Mouse (Mus musculus): ENCODE measurements around the gene Col6a5. TPM values are rescaled to one million over a fixed set of nuclear protein-coding genes. Genes with fewer than 3 reads are reported as not detected.

Col6a5 gene
- polyA plus RNA-seq (2016; fragmentation: Nextera tagmentation; extraction: Ambion mirVana), result 0.07 TPM in 2 replicates

DNA sequence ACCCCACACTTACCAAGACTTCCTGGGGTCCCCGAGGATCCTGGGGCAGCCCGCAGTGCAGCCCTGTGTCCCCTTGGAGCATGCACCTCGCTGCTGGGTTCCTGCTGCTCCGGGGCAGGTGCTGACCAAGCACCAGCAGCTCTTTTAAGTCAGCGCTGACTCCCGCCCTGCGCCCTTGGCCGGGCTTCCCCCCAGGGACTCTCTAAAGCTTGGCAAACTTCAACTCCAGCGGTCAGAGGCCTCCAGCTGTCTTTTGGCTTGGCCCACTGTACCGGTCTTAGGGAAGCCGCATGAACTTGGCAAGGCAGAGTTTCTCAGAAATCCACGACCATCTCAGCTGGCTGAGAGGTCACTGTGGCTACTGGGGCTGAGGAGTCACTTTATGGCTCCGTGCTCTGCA, at the start of gene Col6a5:
Gene Col6a5 (minus strand): TSS at position 111 of the 400 bp plus-strand sequence.
- DNase-seq (ENCODE audit: low spot score), result no peak
- WGBS, result 16% methylated on average over 13 of the region's 13 CpGs
- H3K4me3 ChIP-seq, result no peak within 1 kb of the TSS
- H3K4me1 ChIP-seq (replicated peaks), result peaks cover 4% of the 10 kb centered on the region; the same call in 1 of the 2 replicates
- no peaks in the 10 kb centered on the region for H3K36me3 ChIP-seq
- no peaks in the 10 kb centered on the region for H3K9me3 ChIP-seq
- no peak within 1 kb of the TSS for H3K27ac ChIP-seq
- H3K27me3 ChIP-seq (ENCODE audit: insufficient read depth, poor library complexity, severe bottlenecking), result 0 out of 2 replicates have a peak, but pooled peaks cover 9% of the 10 kb centered on the region

GRCm38 (mm10) chr9:105997955-105998354, 37.5 kb upstream of the Col6a5 start:
- H3K27me3 ChIP-seq (ENCODE audit: insufficient read depth, poor library complexity, severe bottlenecking), result no peaks in the 10 kb centered on the region

DNA sequence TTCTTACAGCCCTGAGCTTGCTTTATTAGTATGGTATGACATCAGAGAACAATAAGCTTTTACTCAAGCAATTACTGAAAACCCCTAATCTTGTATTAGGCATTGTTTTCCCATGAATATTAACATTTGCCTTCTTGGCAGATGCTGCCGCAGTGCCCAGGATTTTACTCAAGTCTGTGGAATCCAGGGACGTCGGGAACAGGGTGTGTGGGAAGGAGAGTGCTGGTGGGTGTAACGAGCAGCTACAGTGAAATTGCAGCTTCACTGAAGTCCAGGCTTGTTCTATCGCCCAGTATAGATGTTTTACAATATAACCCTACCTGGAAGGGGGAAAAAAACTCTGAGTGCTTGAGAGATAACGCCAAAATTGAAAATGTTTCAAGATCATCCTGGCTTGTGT, 32.0 kb upstream of the Col6a5 start:
- H3K9me3 ChIP-seq, result no peaks in the 10 kb centered on the region; the same call in 1 of the 2 replicates
- no peak overlapping the region for H3K27ac ChIP-seq
- WGBS, result 86% methylated on average over 6 of the region's 6 CpGs
- H3K4me3 ChIP-seq, result no peak overlapping the region
- no peak for DNase-seq (ENCODE audit: low spot score)
- no peaks in the 10 kb centered on the region for H3K27me3 ChIP-seq (ENCODE audit: insufficient read depth, poor library complexity, severe bottlenecking)
- no peaks in the 10 kb centered on the region for H3K4me1 ChIP-seq (replicated peaks)
- H3K36me3 ChIP-seq, result no peaks in the 10 kb centered on the region

More at GRCm38 (mm10) chr9:105997955-105998354, 37.5 kb upstream of the Col6a5 start:
- Histone ChIP-seq H3K4me3 (no peak overlapping the region), H3K36me3 (no peaks in the 10 kb centered on the region), H3K9me3 (no peaks in the 10 kb centered on the region; the same call in 1 of the 2 replicates), H3K27ac (no peak overlapping the region), H3K4me1 (replicated peaks) (0 out of 2 replicates have a peak, but pooled peaks cover 7% of the 10 kb centered on the region)
- 67% methylated on average over 11 of the region's 11 CpGs for WGBS
- DNase-seq (ENCODE audit: low spot score), result no peak

- Histone ChIP-seq H3K27me3 (ENCODE audit: insufficient read depth, poor library complexity, severe bottlenecking) (no peaks in the 10 kb centered on the region), H3K9me3 (no peaks in the 10 kb centered on the region; the same call in 1 of the 2 replicates), H3K27ac (no peak overlapping the region), H3K4me3 (no peak overlapping the region), H3K4me1 (replicated peaks) (peaks cover 4% of the 10 kb centered on the region; the same call in 1 of the 2 replicates), H3K36me3 (no peaks in the 10 kb centered on the region)
- DNase-seq (ENCODE audit: low spot score), result no peak
- WGBS, result 79% methylated on average over 6 of the region's 6 CpGs
These were observed 29.7 kb upstream of the Col6a5 start for GRCm38 (mm10) chr9:105990099-105990498.

DNA sequence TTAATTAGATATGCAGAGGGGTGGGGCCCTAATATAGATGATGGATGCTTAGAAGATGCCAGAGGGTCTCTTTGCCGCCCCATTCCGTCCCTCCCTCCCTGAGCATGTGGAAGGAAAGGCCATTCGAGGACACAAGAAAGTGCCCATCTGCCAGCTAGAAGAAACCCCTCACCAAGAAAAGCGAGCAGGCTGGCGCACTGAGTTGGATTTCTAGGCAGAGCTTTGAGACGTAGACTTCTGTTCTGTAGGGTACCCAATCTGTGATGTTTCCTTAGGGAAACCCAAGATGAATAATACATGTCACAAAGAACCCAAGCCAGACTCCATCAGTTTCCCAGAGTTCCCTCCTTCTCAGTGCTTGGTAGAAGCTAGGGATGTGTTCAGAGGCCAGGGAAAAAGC, 29.0 kb upstream of the Col6a5 start:
- Histone ChIP-seq H3K27me3 (ENCODE audit: insufficient read depth, poor library complexity, severe bottlenecking) (no peaks in the 10 kb centered on the region), H3K9me3 (no peaks in the 10 kb centered on the region)

GRCm38 (mm10) chr9:105988096-105988495, 27.7 kb upstream of the Col6a5 start:
- no peaks in the 10 kb centered on the region for H3K36me3 ChIP-seq
- no peak for DNase-seq (ENCODE audit: low spot score)
- no peaks in the 10 kb centered on the region for H3K9me3 ChIP-seq
- 77% methylated on average over 8 of the region's 8 CpGs for WGBS
- H3K4me3 ChIP-seq, result no peak overlapping the region
- H3K27ac ChIP-seq, result no peak overlapping the region
- no peaks in the 10 kb centered on the region for H3K27me3 ChIP-seq (ENCODE audit: insufficient read depth, poor library complexity, severe bottlenecking)
- H3K4me1 ChIP-seq (replicated peaks), result peaks cover 9% of the 10 kb centered on the region; the same call in 1 of the 2 replicates

More for the DNA sequence above, 29.0 kb upstream of the Col6a5 start:
- H3K4me1 ChIP-seq (replicated peaks), result peaks cover 9% of the 10 kb centered on the region; the same call in 1 of the 2 replicates
- H3K36me3 ChIP-seq, result no peaks in the 10 kb centered on the region
- DNase-seq (ENCODE audit: low spot score), result no peak
- H3K4me3 ChIP-seq, result no peak overlapping the region
- no peak overlapping the region for H3K27ac ChIP-seq
- WGBS, result 89% methylated on average over 6 of the region's 6 CpGs

DNA sequence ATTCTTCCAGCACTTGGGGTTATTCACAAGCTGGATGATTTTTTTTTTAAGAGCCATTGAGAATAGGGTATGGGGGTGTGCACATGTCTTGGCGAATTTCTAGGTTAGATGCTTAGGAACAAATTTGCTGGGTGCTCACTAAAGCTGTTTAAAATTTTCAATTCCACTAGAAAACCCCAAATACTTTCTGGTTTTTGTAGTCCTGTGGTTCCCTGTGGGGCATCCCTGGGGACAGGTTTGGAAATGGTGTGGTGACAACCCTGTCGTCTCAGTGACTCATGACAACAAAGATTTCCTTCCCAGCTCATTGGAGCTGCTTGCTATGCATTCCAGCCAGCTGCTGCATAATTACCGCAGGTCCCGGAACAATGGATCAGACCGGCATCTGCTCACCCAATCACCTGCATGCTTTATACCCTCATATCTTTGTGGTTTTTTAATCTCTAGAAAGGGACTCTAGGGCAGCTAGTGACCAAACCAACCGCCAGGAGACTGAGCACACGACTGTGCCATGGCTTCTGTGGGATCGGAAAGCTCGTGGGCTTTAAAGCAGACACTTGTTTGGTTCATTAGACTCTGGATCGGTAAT, 24.6 kb upstream of the Col6a5 start:
- Histone ChIP-seq H3K27me3 (ENCODE audit: insufficient read depth, poor library complexity, severe bottlenecking) (no peaks in the 10 kb centered on the region), H3K27ac (no peak overlapping the region; the same call in 1 of the 2 replicates), H3K4me1 (replicated peaks) (peaks cover 9% of the 10 kb centered on the region; the same call in 1 of the 2 replicates), H3K4me3 (no peak overlapping the region; the same call in 1 of the 2 replicates), H3K9me3 (no peaks in the 10 kb centered on the region), H3K36me3 (no peaks in the 10 kb centered on the region)
- WGBS, result 23% methylated on average over 10 of the region's 10 CpGs
- DNase-seq (ENCODE audit: low spot score), result peak; percentile 22

GRCm38 (mm10) chr9:105978479-105978878, 18.0 kb upstream of the Col6a5 start:
- WGBS, result 92% methylated on average over 8 of the region's 8 CpGs
- no peaks in the 10 kb centered on the region for H3K36me3 ChIP-seq
- H3K27ac ChIP-seq, result no peak overlapping the region
- DNase-seq (ENCODE audit: low spot score), result no peak
- no peaks in the 10 kb centered on the region for H3K4me1 ChIP-seq (replicated peaks)
- no peaks in the 10 kb centered on the region for H3K9me3 ChIP-seq
- no peak overlapping the region for H3K4me3 ChIP-seq
- peaks cover 4% of the 10 kb centered on the region; the same call in 1 of the 2 replicates for H3K27me3 ChIP-seq (ENCODE audit: insufficient read depth, poor library complexity, severe bottlenecking)

DNA sequence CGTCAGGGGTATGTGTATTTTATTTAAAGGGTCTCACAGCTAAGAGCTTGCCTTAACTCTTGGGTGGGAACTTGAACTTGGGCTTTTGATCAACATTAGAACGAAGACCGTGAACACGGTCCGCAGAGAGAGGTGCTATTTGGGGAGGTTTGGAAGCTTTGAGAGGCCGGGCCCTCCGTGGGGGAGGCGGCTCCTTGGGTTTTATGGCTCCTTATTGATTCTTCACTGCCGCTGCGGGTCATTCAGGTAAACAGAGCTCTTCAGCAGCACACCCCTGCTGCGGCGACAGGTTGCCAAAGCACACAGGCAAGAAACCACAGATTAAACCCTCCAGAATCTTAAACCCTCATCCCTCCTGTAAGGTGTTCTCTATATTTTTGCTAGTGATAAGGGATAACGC, 16.4 kb upstream of the Col6a5 start:
- Histone ChIP-seq H3K36me3 (no peaks in the 10 kb centered on the region), H3K4me1 (replicated peaks) (no peaks in the 10 kb centered on the region), H3K27ac (no peak overlapping the region), H3K4me3 (no peak overlapping the region), H3K9me3 (no peaks in the 10 kb centered on the region), H3K27me3 (ENCODE audit: insufficient read depth, poor library complexity, severe bottlenecking) (peaks cover 4% of the 10 kb centered on the region; the same call in 1 of the 2 replicates)
- WGBS, result 28% methylated on average over 13 of the region's 13 CpGs
- DNase-seq (ENCODE audit: low spot score), result no peak

DNA sequence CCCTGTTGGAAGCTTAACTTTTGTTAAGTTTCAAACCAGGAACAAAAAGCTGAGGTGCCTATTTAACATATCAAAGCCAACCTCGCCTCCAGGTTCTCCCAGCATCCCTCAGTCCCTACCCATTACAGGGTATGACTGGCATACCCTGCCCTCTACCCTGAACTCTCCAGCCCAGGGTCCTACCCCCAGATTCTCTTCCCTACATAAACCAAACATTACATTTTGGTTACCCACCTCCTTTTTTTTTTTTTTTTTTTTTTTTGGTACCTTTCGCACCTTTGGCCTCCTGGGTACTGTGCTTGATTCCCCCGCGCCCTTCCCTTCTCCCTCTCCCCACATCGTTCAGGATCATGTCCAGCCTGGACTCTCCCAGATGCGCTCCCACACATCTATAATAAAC, 15.9 kb upstream of the Col6a5 start:
- peaks cover 4% of the 10 kb centered on the region; the same call in 1 of the 2 replicates for H3K27me3 ChIP-seq (ENCODE audit: insufficient read depth, poor library complexity, severe bottlenecking)
- H3K9me3 ChIP-seq, result no peaks in the 10 kb centered on the region
- WGBS, result 45% methylated on average over 6 of the region's 6 CpGs
- no peaks in the 10 kb centered on the region for H3K36me3 ChIP-seq
- H3K27ac ChIP-seq, result no peak overlapping the region
- no peak for DNase-seq (ENCODE audit: low spot score)
- H3K4me3 ChIP-seq, result no peak overlapping the region
- H3K4me1 ChIP-seq (replicated peaks), result no peaks in the 10 kb centered on the region

DNA sequence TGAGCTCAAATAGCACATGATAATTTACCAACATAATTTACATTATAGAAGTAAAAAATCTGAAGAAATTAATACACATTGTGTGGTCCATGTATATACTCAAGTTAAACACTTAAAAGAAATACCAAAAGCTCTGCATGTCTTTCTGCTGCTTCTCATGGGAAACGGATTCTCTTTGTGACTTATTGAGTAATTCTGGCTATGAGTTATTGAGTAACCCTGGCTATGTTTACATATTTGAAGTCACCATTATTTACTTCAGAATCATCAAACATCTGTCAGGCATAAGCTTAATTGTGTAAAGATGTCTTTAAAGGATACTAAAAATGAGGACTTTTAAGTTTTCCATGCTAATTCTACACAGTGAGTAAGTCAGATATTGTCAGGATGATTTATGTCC, 13.3 kb upstream of the Col6a5 start:
- no peak overlapping the region for H3K27ac ChIP-seq
- no peaks in the 10 kb centered on the region for H3K9me3 ChIP-seq
- H3K27me3 ChIP-seq (ENCODE audit: insufficient read depth, poor library complexity, severe bottlenecking), result peaks cover 4% of the 10 kb centered on the region; the same call in 1 of the 2 replicates
- H3K36me3 ChIP-seq, result no peaks in the 10 kb centered on the region
- DNase-seq (ENCODE audit: low spot score), result no peak
- 93% methylated on average over 1 of the region's 1 CpGs for whole genome bisulfite sequencing
- H3K4me3 ChIP-seq, result no peak overlapping the region
- no peaks in the 10 kb centered on the region for H3K4me1 ChIP-seq (replicated peaks)

GRCm38 (mm10) chr9:105972031-105972430, 11.6 kb upstream of the Col6a5 start:
- WGBS, result 83% methylated on average over 3 of the region's 3 CpGs
- H3K36me3 ChIP-seq, result no peaks in the 10 kb centered on the region
- no peak overlapping the region for H3K27ac ChIP-seq

GRCm38 (mm10) chr9:105971351-105971894, 11.0 kb upstream of the Col6a5 start:
- WGBS, result 91% methylated on average over 14 of the region's 14 CpGs
- peaks cover 4% of the 10 kb centered on the region; the same call in 1 of the 2 replicates for H3K27me3 ChIP-seq (ENCODE audit: insufficient read depth, poor library complexity, severe bottlenecking)
- H3K36me3 ChIP-seq, result no peaks in the 10 kb centered on the region
- H3K4me3 ChIP-seq, result no peak overlapping the region
- H3K4me1 ChIP-seq (replicated peaks), result no peaks in the 10 kb centered on the region
- no peak overlapping the region for H3K27ac ChIP-seq
- no peak for DNase-seq (ENCODE audit: low spot score)
- no peaks in the 10 kb centered on the region for H3K9me3 ChIP-seq

More at GRCm38 (mm10) chr9:105972031-105972430, 11.6 kb upstream of the Col6a5 start:
- Histone ChIP-seq H3K9me3 (no peaks in the 10 kb centered on the region), H3K27me3 (ENCODE audit: insufficient read depth, poor library complexity, severe bottlenecking) (peaks cover 4% of the 10 kb centered on the region; the same call in 1 of the 2 replicates), H3K4me1 (replicated peaks) (no peaks in the 10 kb centered on the region), H3K4me3 (no peak overlapping the region)
- no peak for DNase-seq (ENCODE audit: low spot score)

Measured in hindbrain, embryonic 10.5 days (tissue).